Mouse (Mus musculus) bone marrow, adult 2 months (tissue): Measurements from ENCODE around the gene H2-DMb1. TPM values are rescaled to one million over a fixed set of nuclear protein-coding genes. Genes with fewer than 3 reads are reported as not detected.

Experiments used
- H3K27ac ChIP-seq: fragments of 200-500 bp; 2 replicates; pipeline ENCODE4 v1.5.1; 2012; ENCODE audit warnings: low read depth, mild to moderate bottlenecking, control low read depth, inconsistent platforms, low read length; ENCODE audit not compliant: control insufficient read depth, poor library complexity, insufficient read depth
- H3K4me1 ChIP-seq: fragments of 200-500 bp; 2 replicates; pipeline ENCODE4 v1.6.1; 2011; ENCODE audit warnings: low read length; ENCODE audit not compliant: control insufficient read depth, insufficient read depth
- H3K4me3 ChIP-seq: fragments of 200-500 bp; replicated peaks from 2 replicates; pipeline ENCODE3; 2011; ENCODE audit warnings: mild to moderate bottlenecking, low read depth, low read length, control low read depth; ENCODE audit not compliant: control insufficient read depth
- CTCF ChIP-seq: fragments of 200-500 bp; IDR thresholded peaks from 2 replicates; pipeline ENCODE4 v1.5.1; 2011; ENCODE audit warnings: low read length, control low read depth; ENCODE audit not compliant: control insufficient read depth, insufficient read depth
- POLR2A ChIP-seq: fragments of 200-500 bp; IDR thresholded peaks from 2 replicates; pipeline ENCODE4 v1.6.1; 2011; ENCODE audit warnings: low read depth, mild to moderate bottlenecking, control low read depth, low read length, borderline replicate concordance; ENCODE audit not compliant: control insufficient read depth
- WGBS: fragments of 180-500 bp; shearing (Covaris S2); methylation state at CpG from one replicate; pipeline ENCODE4 v1.1.7; 2018; 5-methylcytosine and 5-hydroxymethylcytosine counted together
- polyA plus RNA-seq: library from polyadenylated mRNA; stranded (reverse); fragments of >200 nt; gene quantifications from 2 replicates; pipeline ENCODE4 v1.2.4, GENCODE M21; 2011; ENCODE audit warnings: low replicate concordance; ENCODE audit not compliant: missing spikeins, insufficient read depth, insufficient read length

Gene H2-DMb1
- polyA plus RNA-seq, 1 experiment = 59.8 TPM

DNA sequence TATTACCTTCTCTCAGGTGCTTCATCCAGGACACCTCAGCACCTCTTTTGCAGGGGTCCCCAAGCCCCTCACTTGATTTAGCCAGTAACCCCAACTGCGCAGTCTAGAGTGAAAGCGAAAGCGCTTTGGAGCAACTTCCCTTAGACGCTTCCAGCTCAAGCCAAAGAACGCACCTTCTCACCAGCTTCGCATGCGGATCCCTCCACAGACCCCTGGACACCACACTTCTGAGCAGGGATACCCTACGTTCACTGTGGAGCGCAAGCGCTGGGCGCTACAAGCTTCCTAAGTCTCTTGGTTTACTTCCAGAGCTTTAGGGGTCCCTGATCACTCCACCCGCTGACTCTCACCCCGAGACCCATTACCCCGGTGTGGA, 34.0 kb downstream of the H2-DMb1 start:
- H3K4me1 ChIP-seq = peaks cover 2% of the 10 kb centered on the region
- peak overlapping the region; percentile 94 for H3K27ac ChIP-seq
- under 1% methylated on average over 14 of the region's 14 CpGs for WGBS
- TF ChIP-seq POLR2A (no peak), CTCF (no peak)
- peak overlapping the region; percentile 97 for H3K4me3 ChIP-seq

DNA sequence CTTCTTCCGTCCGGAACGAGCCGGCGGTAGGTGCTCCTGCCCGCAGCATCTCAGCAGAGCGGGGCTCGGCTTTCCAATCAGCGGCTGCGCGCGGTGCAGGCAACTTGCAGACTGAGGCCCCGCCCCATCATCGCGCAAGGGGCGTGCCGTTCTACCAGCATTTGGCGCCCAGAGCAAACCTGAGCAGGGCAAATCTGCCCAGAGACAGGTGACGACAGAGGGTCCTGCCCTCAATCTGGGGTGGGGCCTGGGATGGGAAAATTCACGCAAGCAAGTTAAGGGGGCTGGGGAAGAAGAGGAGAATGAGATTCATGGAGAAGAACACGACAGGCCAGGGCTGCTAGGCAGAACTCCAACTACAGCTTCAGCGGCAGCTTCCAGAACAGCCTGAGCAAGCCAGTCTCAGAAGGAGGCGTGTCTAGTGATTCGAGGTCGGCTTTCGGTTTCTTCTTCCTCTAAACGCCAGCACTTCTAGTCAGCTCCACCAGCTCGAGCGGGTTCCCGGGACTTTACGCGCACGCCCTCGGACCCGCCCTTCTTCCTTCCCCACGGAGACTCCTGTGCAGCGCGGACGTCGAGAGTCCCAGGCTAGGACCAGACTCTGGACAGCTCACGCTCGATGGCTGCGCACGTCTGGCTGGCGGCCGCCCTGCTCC, 34.5 kb downstream of the H2-DMb1 start, which contains the start of the genes Tap1 and Psmb9:
TSS of gene Tap1 (plus strand) at position 293 of the 656 bp plus-strand sequence.
TSS of gene Psmb9 (minus strand) at position 504 of the 656 bp plus-strand sequence.
- Histone ChIP-seq H3K4me3 (peak within 1 kb of the TSS; percentile 97), H3K27ac (peak within 1 kb of the TSS; percentile 94), H3K4me1 (peaks cover 2% of the 10 kb centered on the region)
- TF ChIP-seq CTCF (no peak), POLR2A (peak; percentile 87)
- WGBS = under 1% methylated on average over 46 of the region's 46 CpGs

DNA sequence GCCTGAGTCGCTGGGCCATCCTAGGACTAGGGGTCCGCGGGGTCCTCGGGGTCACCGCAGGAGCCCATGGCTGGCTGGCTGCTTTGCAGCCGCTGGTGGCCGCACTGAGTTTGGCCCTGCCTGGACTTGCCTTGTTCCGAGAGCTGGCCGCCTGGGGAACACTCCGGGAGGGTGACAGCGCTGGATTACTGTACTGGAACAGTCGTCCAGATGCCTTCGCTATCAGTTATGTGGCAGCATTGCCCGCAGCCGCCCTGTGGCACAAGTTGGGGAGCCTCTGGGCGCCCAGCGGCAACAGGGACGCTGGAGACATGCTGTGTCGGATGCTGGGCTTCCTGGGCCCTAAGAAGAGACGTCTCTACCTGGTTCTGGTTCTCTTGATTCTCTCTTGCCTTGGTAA, 35.1 kb downstream of the H2-DMb1 start:
- Histone ChIP-seq H3K4me3 (peak overlapping the region; percentile 97), H3K4me1 (peaks cover 2% of the 10 kb centered on the region), H3K27ac (peak overlapping the region; percentile 94)
- TF ChIP-seq CTCF (no peak), POLR2A (no peak)
- under 1% methylated on average over 20 of the region's 20 CpGs for WGBS

DNA sequence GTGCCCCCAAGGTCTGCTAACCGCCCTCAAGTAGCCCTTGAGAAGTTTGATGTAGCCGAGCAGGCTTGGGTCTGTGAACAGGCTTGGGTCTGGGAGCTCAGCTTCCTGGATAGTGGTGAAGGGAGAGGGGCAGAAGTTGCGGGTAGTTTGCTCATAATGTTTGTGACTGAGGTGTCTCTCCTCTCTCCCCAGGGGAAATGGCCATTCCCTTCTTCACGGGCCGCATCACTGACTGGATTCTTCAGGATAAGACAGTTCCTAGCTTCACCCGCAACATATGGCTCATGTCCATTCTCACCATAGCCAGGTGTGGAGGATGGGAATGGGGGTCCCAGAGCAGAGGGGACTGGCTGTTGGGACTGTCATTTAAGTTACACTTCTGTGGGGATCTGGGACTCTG, 36.1 kb downstream of the H2-DMb1 start:
- Histone ChIP-seq H3K4me1 (peaks cover 2% of the 10 kb centered on the region), H3K27ac (no peak overlapping the region), H3K4me3 (peak overlapping the region; percentile 34)
- 34% methylated on average over 6 of the region's 6 CpGs for WGBS
- no peak for TF ChIP-seq CTCF
- no peak for TF ChIP-seq POLR2A

DNA sequence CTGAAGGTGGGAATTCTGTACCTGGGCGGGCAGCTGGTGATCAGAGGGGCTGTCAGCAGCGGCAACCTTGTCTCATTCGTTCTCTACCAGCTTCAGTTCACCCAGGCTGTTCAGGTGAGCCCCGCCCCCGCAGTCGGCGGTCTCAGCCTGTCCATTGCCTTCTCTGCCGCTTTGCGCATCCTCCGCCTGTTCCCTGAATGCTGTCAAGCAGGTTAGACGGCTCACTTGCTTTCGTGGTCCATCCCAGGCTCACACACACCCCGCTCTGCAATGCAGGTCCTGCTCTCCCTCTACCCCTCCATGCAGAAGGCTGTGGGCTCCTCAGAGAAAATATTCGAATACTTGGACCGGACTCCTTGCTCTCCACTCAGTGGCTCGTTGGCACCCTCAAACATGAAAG, 40.0 kb downstream of the H2-DMb1 start:
- peaks cover 1% of the 10 kb centered on the region; the same call in 1 of the 2 replicates for H3K4me1 ChIP-seq
- TF ChIP-seq CTCF (no peak), POLR2A (no peak)
- H3K27ac ChIP-seq = no peak overlapping the region
- no peak overlapping the region for H3K4me3 ChIP-seq
- 87% methylated on average over 16 of the region's 16 CpGs for WGBS

DNA sequence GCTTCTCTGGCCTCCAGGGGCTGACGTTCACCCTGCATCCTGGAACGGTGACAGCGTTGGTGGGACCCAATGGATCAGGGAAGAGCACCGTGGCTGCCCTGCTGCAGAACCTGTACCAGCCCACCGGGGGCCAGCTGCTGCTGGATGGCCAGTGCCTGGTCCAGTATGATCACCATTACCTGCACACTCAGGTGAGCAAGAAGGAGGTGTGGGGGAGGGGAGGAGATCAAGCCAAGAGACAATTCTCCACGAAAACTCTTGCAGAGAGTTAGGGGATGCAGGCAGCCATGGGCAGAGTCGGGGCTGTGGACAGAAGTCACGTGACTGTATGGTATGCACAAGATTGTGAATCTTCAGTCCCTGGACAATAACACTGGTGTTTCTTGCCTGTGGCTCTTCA, 40.6 kb downstream of the H2-DMb1 start:
- no peak overlapping the region for H3K27ac ChIP-seq
- H3K4me3 ChIP-seq = no peak overlapping the region
- no peak for TF ChIP-seq CTCF
- no peak for TF ChIP-seq POLR2A
- H3K4me1 ChIP-seq = peaks cover 1% of the 10 kb centered on the region; the same call in 1 of the 2 replicates
- WGBS = 74% methylated on average over 8 of the region's 8 CpGs

DNA sequence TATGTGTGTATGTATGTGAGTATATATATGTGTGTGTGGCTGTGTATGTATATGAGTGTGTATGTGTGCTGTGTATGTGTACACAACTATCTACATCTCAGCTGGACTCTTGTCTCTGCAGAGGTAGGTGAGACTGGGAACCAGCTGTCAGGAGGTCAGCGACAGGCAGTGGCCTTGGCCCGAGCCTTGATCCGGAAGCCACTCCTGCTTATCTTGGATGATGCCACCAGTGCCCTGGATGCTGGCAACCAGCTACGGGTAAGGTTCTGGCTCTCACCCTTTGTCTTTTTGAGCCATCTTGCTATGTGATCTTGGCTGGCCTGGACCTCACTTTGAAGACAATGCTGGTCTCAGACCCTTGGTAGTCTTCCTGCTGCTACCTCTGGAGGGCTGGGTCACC, 41.9 kb downstream of the H2-DMb1 start:
- TF ChIP-seq POLR2A (no peak), CTCF (no peak)
- Histone ChIP-seq H3K27ac (no peak overlapping the region), H3K4me1 (peaks cover 1% of the 10 kb centered on the region; the same call in 1 of the 2 replicates), H3K4me3 (no peak overlapping the region)
- 90% methylated on average over 4 of the region's 4 CpGs for WGBS

DNA sequence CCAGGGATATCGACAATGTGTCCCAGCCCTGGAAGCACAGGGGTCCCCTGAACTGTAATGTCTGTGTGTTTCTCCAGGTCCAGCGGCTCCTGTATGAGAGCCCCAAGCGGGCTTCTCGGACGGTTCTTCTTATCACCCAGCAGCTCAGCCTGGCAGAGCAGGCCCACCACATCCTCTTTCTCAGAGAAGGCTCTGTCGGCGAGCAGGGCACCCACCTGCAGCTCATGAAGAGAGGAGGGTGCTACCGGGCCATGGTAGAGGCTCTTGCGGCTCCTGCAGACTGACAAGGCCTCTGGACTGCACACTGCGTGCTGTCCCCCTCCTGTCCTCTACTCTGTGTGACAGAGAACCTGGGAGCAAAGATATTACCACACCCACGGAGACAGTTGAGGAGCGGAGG, 43.6 kb downstream of the H2-DMb1 start:
- peaks cover 1% of the 10 kb centered on the region; the same call in 1 of the 2 replicates for H3K4me1 ChIP-seq

DNA sequence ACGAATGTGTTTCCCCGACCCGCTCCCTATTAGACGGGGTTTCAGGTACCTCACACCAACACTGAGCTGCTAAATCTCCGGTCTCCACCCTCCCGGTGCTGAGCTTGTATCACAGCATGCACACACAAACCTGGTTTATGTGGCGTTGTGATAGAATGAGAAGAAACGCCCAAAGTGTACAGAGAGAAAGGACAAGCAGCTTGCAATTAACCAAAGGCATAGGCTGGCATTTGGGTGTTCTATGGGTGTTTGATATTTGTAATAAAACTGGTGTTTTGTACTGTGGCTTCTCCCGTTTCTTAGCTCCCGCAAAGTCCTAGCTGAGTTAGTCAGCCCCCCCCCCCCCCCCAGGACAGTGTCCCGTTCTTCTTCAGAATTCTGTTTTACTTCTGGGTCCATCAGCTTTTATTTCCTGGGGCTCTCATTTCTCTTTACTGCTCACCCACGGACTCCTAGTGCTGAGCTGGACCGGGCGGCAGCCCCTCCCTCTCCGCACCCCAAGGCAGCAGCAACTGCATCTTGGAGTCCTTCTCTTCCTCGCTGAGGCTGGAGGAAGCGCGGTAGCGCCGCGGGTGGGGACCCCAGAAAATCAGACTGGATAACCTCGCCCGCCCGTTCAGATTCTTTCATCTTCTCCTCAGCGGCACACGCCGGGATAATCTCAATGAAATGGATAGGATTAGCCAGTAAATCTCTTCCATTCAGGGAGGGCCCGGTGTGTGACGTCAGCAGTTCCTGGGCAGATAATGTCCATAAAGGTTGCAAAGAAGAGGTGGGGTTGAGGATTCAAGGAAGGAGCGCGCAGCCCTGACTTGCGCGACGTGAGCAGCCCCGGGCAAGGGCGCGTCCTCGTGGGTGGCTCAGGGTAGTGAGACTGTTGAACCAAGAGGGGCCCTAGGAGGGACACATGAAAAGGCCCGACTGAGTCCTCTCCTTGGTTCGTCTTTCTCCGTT, 44.3 kb downstream of the H2-DMb1 start, which contains the start of gene Psmb8:
TSS of gene Psmb8 (plus strand) at position 781 of the 954 bp plus-strand sequence.
- Histone ChIP-seq H3K27ac (peak within 1 kb of the TSS; percentile 84), H3K4me1 (peaks cover 2% of the 10 kb centered on the region; the same call in 1 of the 2 replicates), H3K4me3 (peak within 1 kb of the TSS; percentile 81)
- 8% methylated on average over 41 of the region's 41 CpGs for WGBS
- TF ChIP-seq POLR2A (peak; percentile 41; the same call in 1 of the 2 replicates), CTCF (no peak)

More for the DNA sequence above, 43.6 kb downstream of the H2-DMb1 start:
- Histone ChIP-seq H3K4me3 (no peak overlapping the region), H3K27ac (peak overlapping the region; percentile 58)
- no peak for TF ChIP-seq CTCF
- peak; percentile 23; the same call in 1 of the 2 replicates for TF ChIP-seq POLR2A
- WGBS = 6% methylated on average over 12 of the region's 12 CpGs
